Mouse (Mus musculus) retina, adult 2 months (tissue): ENCODE data around the gene Slc9a9.

ENCODE experiments used
- DNase-seq: peaks from one replicate; pipeline ENCODE4 v3.0.0-alpha.2; 2012; ENCODE audit warnings: low read depth, low spot score

The Slc9a9 gene

GRCm38 (mm10) chr9:95075856-95076255 lies 406.1 kb downstream of the Slc9a9 start:
- DNase-seq = no peak

- no peak for DNase-seq
Observed at GRCm38 (mm10) chr9:95077938-95078337, 408.2 kb downstream of the Slc9a9 start.

- no peak for DNase-seq
Observed at GRCm38 (mm10) chr9:95078626-95079025, 408.9 kb downstream of the Slc9a9 start.

GRCm38 (mm10) chr9:95079951-95080350 lies 410.2 kb downstream of the Slc9a9 start:
- DNase-seq = no peak

- no peak for DNase-seq
Observed at GRCm38 (mm10) chr9:95086109-95086821, 416.6 kb downstream of the Slc9a9 start.

- no peak for DNase-seq
Observed at GRCm38 (mm10) chr9:95088221-95088620, 418.5 kb downstream of the Slc9a9 start.

- no peak for DNase-seq
Observed at GRCm38 (mm10) chr9:95089050-95089449, 419.3 kb downstream of the Slc9a9 start.

GRCm38 (mm10) chr9:95096486-95096885 lies 426.8 kb downstream of the Slc9a9 start:
- no peak for DNase-seq

- DNase-seq = no peak
Observed at GRCm38 (mm10) chr9:95105768-95106167, 436.1 kb downstream of the Slc9a9 start.

- DNase-seq = no peak
Observed at GRCm38 (mm10) chr9:95109799-95110198, 440.1 kb downstream of the Slc9a9 start.

- DNase-seq = no peak
Observed at GRCm38 (mm10) chr9:95110768-95111167, 441.1 kb downstream of the Slc9a9 start.

- DNase-seq = no peak
Observed at GRCm38 (mm10) chr9:95111732-95112131, 442.0 kb downstream of the Slc9a9 start.

- no peak for DNase-seq
Observed at GRCm38 (mm10) chr9:95113157-95114135, 443.7 kb downstream of the Slc9a9 start.

GRCm38 (mm10) chr9:95120062-95120461 lies 450.4 kb downstream of the Slc9a9 start:
- DNase-seq = no peak

GRCm38 (mm10) chr9:95121151-95121835 lies 451.6 kb downstream of the Slc9a9 start:
- no peak for DNase-seq

- DNase-seq = no peak
Observed at GRCm38 (mm10) chr9:95125683-95126082, 456.0 kb downstream of the Slc9a9 start.

GRCm38 (mm10) chr9:95127774-95128173 lies 458.1 kb downstream of the Slc9a9 start:
- DNase-seq = no peak

- no peak for DNase-seq
Observed at GRCm38 (mm10) chr9:95149206-95149729, 479.6 kb downstream of the Slc9a9 start.

GRCm38 (mm10) chr9:95150096-95150495 lies 480.4 kb downstream of the Slc9a9 start:
- DNase-seq = no peak

GRCm38 (mm10) chr9:95150597-95150996 lies 480.9 kb downstream of the Slc9a9 start:
- no peak for DNase-seq

GRCm38 (mm10) chr9:95150998-95151397 lies 481.3 kb downstream of the Slc9a9 start:
- no peak for DNase-seq

GRCm38 (mm10) chr9:95151746-95152145 lies 482.0 kb downstream of the Slc9a9 start:
- no peak for DNase-seq
